Mouse (Mus musculus) neural tube, embryonic 10.5 days (tissue): ENCODE data around the gene Spata31.

Experiments used
- DNase-seq: peaks from one replicate; pipeline ENCODE4 v3.0.0-alpha.2; 2017; ENCODE audit warnings: low spot score; ENCODE audit errors: extremely low spot score

Spata31 gene

DNA sequence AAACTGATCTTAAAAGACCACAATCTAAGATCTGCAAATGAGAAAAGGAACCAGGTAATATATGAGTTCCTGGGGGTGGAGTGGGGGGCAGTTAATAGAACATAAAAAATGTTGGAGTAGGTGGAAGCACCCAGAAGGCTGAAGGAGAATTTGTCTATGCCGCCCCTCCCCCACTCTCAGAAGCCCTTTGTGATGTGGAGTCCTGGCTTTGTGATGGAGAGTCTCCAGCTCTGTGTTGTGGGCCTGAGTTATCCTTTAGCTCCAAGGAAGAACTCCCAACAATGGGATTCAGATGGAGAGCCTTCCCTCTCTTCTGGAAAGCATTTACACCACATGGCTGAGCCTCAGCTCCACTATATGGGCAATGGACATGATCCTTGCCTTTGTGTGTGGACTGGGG, at the start of gene Spata31:
TSS of gene Spata31 (plus strand) at position 216 of the 400 bp plus-strand sequence.
- no peak for DNase-seq

GRCm38 (mm10) chr13:64903132-64903531, 14.1 kb upstream of the Spata31 start:
- DNase-seq: no peak

DNA sequence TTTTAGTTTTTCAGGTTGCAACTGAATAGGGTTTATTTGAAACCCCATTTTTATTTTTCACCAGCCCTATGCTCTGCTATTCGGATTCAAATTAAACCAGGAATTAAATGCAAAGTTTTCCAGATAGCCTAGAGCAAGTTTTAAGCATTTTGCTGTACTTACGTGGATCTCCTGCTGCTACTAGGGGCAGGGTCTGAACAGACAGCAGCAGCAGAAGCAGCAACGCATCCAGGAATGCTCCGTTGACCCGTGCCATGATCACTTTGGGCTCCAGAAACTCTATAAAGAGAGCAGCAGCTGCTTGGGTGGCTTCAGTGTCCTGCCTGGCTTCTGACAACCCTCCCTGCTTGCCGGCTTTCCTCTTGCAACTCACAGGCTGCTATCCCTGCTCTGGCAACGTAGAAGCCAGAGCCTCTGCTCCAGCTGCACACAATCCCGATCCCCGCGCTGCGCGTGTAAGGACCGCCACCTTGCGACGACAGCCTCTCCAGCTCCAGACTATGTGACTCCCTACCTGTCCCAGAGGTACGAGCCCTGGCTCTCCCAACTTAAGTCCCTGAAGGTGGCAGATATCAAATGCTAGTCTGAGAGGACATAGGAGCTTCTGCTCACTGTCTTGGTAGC, 13.5 kb upstream of the Spata31 start, which contains the start of gene Cntnap3:
TSS of gene Cntnap3 (minus strand) at position 371 of the 624 bp plus-strand sequence.
- peak; percentile 38 for DNase-seq
